Mouse (Mus musculus) hindbrain, embryonic 14.5 days (tissue): ENCODE measurements at regions not wholly inside any gene's neighbourhood (a gene's known extent, or its start where the extent isn't known, plus 50 kb on each side); places are given as distances from the start of the nearest gene placed in this dataset.

Source experiments
- ATAC-seq: fragments of 200-750 bp; cut with Nextera tagmentation; 2 replicates; pipeline ENCODE4 v1.8.0; 2017; ENCODE audit warnings: moderate number of reproducible peaks, mild to moderate bottlenecking, moderate TSS enrichment, moderate library complexity; ENCODE audit not compliant: low FRiP score
- DNase-seq: peaks from one replicate; pipeline ENCODE4 v3.0.0-alpha.2; 2015; ENCODE audit warnings: low spot score
- H3K27ac ChIP-seq: fragments of 300-500 bp; sonication (generic); 2 replicates; pipeline ENCODE4 v1.5.1; 2014; ENCODE audit warnings: mild to moderate bottlenecking, moderate library complexity
- H3K27me3 ChIP-seq: fragments of 300-500 bp; sonication (generic); 2 replicates; pipeline ENCODE4 v1.6.1; 2014; ENCODE audit warnings: mild to moderate bottlenecking, low read length, mixed read lengths; ENCODE audit not compliant: control insufficient read depth, insufficient read depth
- H3K36me3 ChIP-seq: fragments of 300-500 bp; sonication (generic); replicated peaks from 2 replicates; pipeline ENCODE4 v1.6.1; 2014; ENCODE audit not compliant: control insufficient read depth, insufficient read depth
- H3K4me1 ChIP-seq: fragments of 300-500 bp; sonication (generic); replicated peaks from 2 replicates; pipeline ENCODE4 v1.6.1; 2014; ENCODE audit warnings: antibody characterized with exemption, low read length, mixed read lengths; ENCODE audit not compliant: control insufficient read depth, insufficient read depth
- H3K4me2 ChIP-seq: fragments of 300-500 bp; sonication (generic); replicated peaks from 2 replicates; pipeline ENCODE4 v1.6.1; 2014; ENCODE audit warnings: mild to moderate bottlenecking, moderate library complexity
- H3K4me3 ChIP-seq: fragments of 300-500 bp; sonication (generic); replicated peaks from 2 replicates; pipeline ENCODE4 v1.5.1; 2014; ENCODE audit warnings: mild to moderate bottlenecking, low read length
- H3K9ac ChIP-seq: fragments of 300-500 bp; sonication (generic); 2 replicates; pipeline ENCODE4 v1.6.1; 2014
- H3K9me3 ChIP-seq: fragments of 300-500 bp; sonication (generic); 2 replicates; pipeline ENCODE4 v1.6.1; 2016; ENCODE audit warnings: low read length; ENCODE audit not compliant: control insufficient read depth
- WGBS: fragments of 180-500 bp; shearing (Covaris S2); extraction: QIAGEN DNeasy Blood & Tissue Kit; methylation state at CpG from one replicate; pipeline ENCODE4 v1.1.7; 2014; 5-methylcytosine and 5-hydroxymethylcytosine counted together

- no peak for DNase-seq
- H3K4me2 ChIP-seq = no peak overlapping the region
- no peak for ATAC-seq
- peak overlapping the region; percentile 51 for H3K27ac ChIP-seq
- H3K9me3 ChIP-seq = no peaks in the 10 kb centered on the region
- 34% methylated on average over 7 of the region's 7 CpGs for WGBS
- no peaks in the 10 kb centered on the region for H3K27me3 ChIP-seq
- H3K36me3 ChIP-seq = no peaks in the 10 kb centered on the region
- no peaks in the 10 kb centered on the region for H3K4me1 ChIP-seq
- no peak overlapping the region for H3K4me3 ChIP-seq
- no peak overlapping the region for H3K9ac ChIP-seq
These were observed 179.6 kb downstream of the Kit start for GRCm38 (mm10) chr5:75754356-75754755.

GRCm38 (mm10) chr5:75745311-75745710 is 170.6 kb downstream of the Kit start:
- peaks cover 10% of the 10 kb centered on the region for H3K4me1 ChIP-seq

DNA sequence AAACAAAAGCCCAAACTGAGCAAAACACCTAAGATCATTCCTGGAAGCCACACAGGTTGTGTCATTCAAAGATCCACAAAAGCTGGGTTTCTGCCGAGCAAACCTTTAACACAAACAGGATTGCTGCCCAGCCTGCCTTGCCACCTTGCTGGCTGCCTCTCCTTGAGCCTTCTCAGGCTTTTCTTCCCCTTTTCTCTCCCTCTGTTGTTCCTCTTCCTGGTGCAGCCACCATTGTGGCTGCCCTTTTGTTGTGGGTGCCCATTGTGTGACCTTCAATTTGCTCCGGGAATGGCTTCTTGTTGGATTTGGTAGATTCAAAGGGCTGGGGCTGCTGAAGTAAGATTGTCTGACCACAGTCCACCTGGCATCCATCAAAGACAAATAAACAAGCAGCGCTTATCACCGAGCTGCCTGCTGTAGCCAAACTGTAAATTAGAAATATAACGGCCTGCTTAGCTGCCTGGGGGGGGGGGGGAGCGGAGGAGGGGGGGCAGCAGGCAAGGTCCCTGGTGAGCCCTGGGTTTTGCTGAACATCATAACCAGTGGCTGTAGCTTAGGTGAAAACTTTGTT is 169.8 kb downstream of the Kit start:
- Histone ChIP-seq H3K4me2 (no peak overlapping the region), H3K27me3 (no peaks in the 10 kb centered on the region)
- no peak for ATAC-seq

More at GRCm38 (mm10) chr5:75745311-75745710, 170.6 kb downstream of the Kit start:
- Histone ChIP-seq H3K9me3 (no peaks in the 10 kb centered on the region), H3K4me3 (no peak overlapping the region), H3K36me3 (no peaks in the 10 kb centered on the region), H3K9ac (no peak overlapping the region), H3K27ac (no peak overlapping the region), H3K27me3 (no peaks in the 10 kb centered on the region), H3K4me2 (no peak overlapping the region)
- DNase-seq (no peak), ATAC-seq (no peak)
- 84% methylated on average over 9 of the region's 9 CpGs for WGBS

DNA sequence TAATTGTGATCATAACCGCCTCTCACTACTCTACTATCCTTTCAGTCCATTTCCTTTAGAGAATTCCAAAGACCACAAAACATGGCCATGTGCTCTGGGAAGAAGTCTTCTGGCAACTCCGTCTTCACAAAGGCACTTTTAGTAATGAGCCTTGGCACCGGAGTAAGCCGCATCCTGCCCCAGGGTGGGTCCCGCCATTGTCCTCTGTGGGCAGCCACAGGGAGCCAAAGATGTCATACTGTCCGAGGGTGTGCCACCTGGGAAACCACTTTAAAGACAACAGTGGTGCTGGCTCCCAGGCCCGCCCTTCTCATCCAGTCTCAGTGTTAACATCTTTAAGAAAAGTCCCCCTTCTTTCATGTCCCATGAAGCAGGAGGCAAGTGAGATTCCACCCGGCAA is 164.6 kb downstream of the Kit start:
- Histone ChIP-seq H3K9ac (no peak overlapping the region), H3K27me3 (no peaks in the 10 kb centered on the region), H3K4me1 (peaks cover 4% of the 10 kb centered on the region), H3K9me3 (no peaks in the 10 kb centered on the region), H3K4me2 (no peak overlapping the region), H3K4me3 (no peak overlapping the region), H3K36me3 (no peaks in the 10 kb centered on the region), H3K27ac (no peak overlapping the region)
- ATAC-seq = no peak
- 50% methylated on average over 8 of the region's 8 CpGs for WGBS
- no peak for DNase-seq

More for the DNA sequence above, 169.8 kb downstream of the Kit start:
- Histone ChIP-seq H3K36me3 (no peaks in the 10 kb centered on the region), H3K9ac (peak overlapping the region; percentile 34; the same call in 1 of the 2 replicates), H3K4me1 (peaks cover 10% of the 10 kb centered on the region), H3K27ac (0 out of 2 replicates have a peak overlapping the region, but pooled peaks have one; percentile 14), H3K4me3 (no peak overlapping the region), H3K9me3 (no peaks in the 10 kb centered on the region)
- 9% methylated on average over 5 of the region's 6 CpGs for whole genome bisulfite sequencing
- no peak for DNase-seq

DNA sequence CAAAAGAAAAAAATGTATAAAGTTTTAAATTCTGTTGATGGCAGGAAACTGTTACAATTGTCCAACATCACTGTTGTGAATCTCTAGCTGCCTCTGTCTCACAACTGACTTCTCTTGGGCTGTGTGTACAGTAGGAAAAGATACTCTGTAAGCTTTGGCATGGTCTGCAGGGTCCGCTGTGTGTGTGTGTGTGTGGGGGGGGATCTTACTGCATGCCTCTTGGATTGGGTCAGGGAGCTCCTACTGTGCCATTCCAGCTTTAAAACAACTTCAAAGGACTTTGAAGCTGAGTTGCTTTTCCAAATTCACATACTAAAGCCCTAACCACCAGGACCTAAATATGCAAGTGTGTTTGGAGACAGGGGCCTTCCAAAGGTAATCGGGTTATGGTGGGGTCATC is 163.7 kb downstream of the Kit start:
- 68% methylated on average over 2 of the region's 2 CpGs for WGBS
- Histone ChIP-seq H3K4me1 (no peaks in the 10 kb centered on the region), H3K27ac (no peak overlapping the region), H3K4me3 (no peak overlapping the region), H3K9ac (no peak overlapping the region), H3K4me2 (no peak overlapping the region), H3K27me3 (no peaks in the 10 kb centered on the region), H3K9me3 (no peaks in the 10 kb centered on the region), H3K36me3 (no peaks in the 10 kb centered on the region)
- ATAC-seq = no peak
- DNase-seq = no peak

- DNase-seq = no peak
- H3K9ac ChIP-seq = no peak overlapping the region
- H3K4me3 ChIP-seq = no peak overlapping the region
- WGBS = 75% methylated on average over 7 of the region's 7 CpGs
- no peak overlapping the region for H3K27ac ChIP-seq
- no peaks in the 10 kb centered on the region for H3K27me3 ChIP-seq
- no peak overlapping the region for H3K4me2 ChIP-seq
- H3K4me1 ChIP-seq = no peaks in the 10 kb centered on the region
- H3K9me3 ChIP-seq = no peaks in the 10 kb centered on the region
- no peaks in the 10 kb centered on the region for H3K36me3 ChIP-seq
- no peak for ATAC-seq
These were observed 163.0 kb downstream of the Kit start for GRCm38 (mm10) chr5:75737752-75738151.

DNA sequence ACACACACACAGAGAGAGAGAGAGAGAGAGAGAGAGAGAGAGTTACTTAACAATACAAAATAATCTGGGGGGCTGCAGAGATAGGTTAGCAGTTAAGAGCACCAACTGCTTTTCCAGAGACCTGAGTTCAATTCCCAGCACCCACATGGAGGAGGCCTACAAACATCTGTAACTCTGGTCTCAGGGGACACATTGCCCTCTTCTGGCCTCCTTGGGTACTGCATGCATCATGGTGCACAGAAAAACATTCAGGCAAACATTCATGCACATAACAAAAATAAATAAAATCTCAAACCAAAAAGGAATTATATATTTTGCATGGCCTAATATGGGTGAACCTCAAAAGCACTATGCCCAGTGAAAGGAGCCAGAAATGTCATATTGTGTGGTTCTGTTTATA is 161.6 kb downstream of the Kit start:
- Histone ChIP-seq H3K36me3 (no peaks in the 10 kb centered on the region), H3K4me3 (no peak overlapping the region), H3K4me1 (no peaks in the 10 kb centered on the region), H3K27ac (no peak overlapping the region), H3K27me3 (no peaks in the 10 kb centered on the region), H3K4me2 (no peak overlapping the region), H3K9ac (no peak overlapping the region), H3K9me3 (no peaks in the 10 kb centered on the region)
- DNase-seq (no peak), ATAC-seq (no peak)

DNA sequence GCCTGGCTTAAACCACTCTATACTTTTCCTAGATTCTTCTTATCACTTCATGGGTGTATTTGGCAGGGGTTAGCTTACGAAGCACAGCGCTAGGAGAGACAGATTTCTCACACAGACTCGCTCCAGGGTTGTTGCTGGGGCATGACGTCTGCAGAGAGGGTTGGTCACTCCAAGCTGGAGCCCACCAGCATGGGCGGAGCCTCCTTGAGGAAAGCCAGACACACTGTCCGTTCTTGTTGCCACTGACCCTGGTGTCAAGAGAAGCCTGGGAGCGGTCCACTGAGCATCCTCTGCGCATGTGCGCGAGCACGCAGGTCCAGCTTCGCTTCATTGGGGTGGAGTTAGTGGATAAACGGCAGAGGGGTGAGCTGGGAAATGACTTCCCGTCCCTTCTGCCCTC is 159.8 kb downstream of the Kit start:
- Histone ChIP-seq H3K9ac (no peak overlapping the region), H3K36me3 (no peaks in the 10 kb centered on the region), H3K9me3 (no peaks in the 10 kb centered on the region), H3K4me1 (0 out of 2 replicates have a peak, but pooled peaks cover 4% of the 10 kb centered on the region), H3K4me2 (no peak overlapping the region), H3K27me3 (no peaks in the 10 kb centered on the region), H3K27ac (no peak overlapping the region), H3K4me3 (no peak overlapping the region)
- 95% methylated on average over 14 of the region's 14 CpGs for WGBS
- ATAC-seq (no peak), DNase-seq (no peak)

- ATAC-seq (no peak), DNase-seq (no peak)
- H3K4me1 ChIP-seq = 0 out of 2 replicates have a peak, but pooled peaks cover 4% of the 10 kb centered on the region
These were observed 159.3 kb downstream of the Kit start for GRCm38 (mm10) chr5:75734043-75734442.

GRCm38 (mm10) chr5:75731236-75731635 is 156.5 kb downstream of the Kit start:
- H3K4me3 ChIP-seq = no peak overlapping the region
- 84% methylated on average over 4 of the region's 4 CpGs for WGBS
- no peak overlapping the region for H3K9ac ChIP-seq
- no peak overlapping the region for H3K27ac ChIP-seq
- 0 out of 2 replicates have a peak, but pooled peaks cover 4% of the 10 kb centered on the region for H3K4me1 ChIP-seq
- ATAC-seq (no peak), DNase-seq (no peak)
- H3K9me3 ChIP-seq = no peaks in the 10 kb centered on the region
- no peaks in the 10 kb centered on the region for H3K36me3 ChIP-seq
- no peak overlapping the region for H3K4me2 ChIP-seq
- H3K27me3 ChIP-seq = no peaks in the 10 kb centered on the region

More at GRCm38 (mm10) chr5:75734043-75734442, 159.3 kb downstream of the Kit start:
- 97% methylated on average over 6 of the region's 6 CpGs for WGBS
- no peaks in the 10 kb centered on the region for H3K36me3 ChIP-seq
- H3K27me3 ChIP-seq = no peaks in the 10 kb centered on the region
- no peaks in the 10 kb centered on the region for H3K9me3 ChIP-seq
- H3K9ac ChIP-seq = no peak overlapping the region
- no peak overlapping the region for H3K4me3 ChIP-seq
- H3K27ac ChIP-seq = no peak overlapping the region
- no peak overlapping the region for H3K4me2 ChIP-seq
